Mouse (Mus musculus) liver, adult 2 months (tissue): ENCODE measurements around the gene Pum1. TPM values are rescaled to one million over a fixed set of nuclear protein-coding genes. Genes with fewer than 3 reads are reported as not detected.

ENCODE experiments used
- DNase-seq: peaks from one replicate; pipeline ENCODE4 v3.0.0-alpha.2; 2011; ENCODE audit warnings: low read depth, low spot score; ENCODE audit errors: extremely low read depth
- H3K27ac ChIP-seq: fragments of 200-500 bp; replicated peaks from 2 replicates; pipeline ENCODE4 v1.5.1; 2012; ENCODE audit warnings: low read depth, mild to moderate bottlenecking, control low read depth, inconsistent platforms, low read length; ENCODE audit not compliant: insufficient read depth
- H3K27me3 ChIP-seq: fragments of 200-500 bp; 2 replicates; pipeline ENCODE4 v1.6.1; 2012; ENCODE audit warnings: mild to moderate bottlenecking, moderate library complexity, low read length, inconsistent platforms; ENCODE audit not compliant: control insufficient read depth, insufficient read depth
- H3K36me3 ChIP-seq: fragments of 200-500 bp; 2 replicates; pipeline ENCODE4 v1.6.1; 2012; ENCODE audit warnings: low read length, inconsistent platforms; ENCODE audit not compliant: control insufficient read depth, insufficient read depth
- H3K4me1 ChIP-seq: fragments of 200-500 bp; 2 replicates; pipeline ENCODE4 v1.6.1; 2011; ENCODE audit warnings: low read length; ENCODE audit not compliant: control insufficient read depth, insufficient read depth
- H3K4me3 ChIP-seq: fragments of 200-500 bp; 2 replicates; pipeline ENCODE4 v1.5.1; 2011; ENCODE audit warnings: low read depth, mild to moderate bottlenecking, control low read depth, low read length, moderate library complexity; ENCODE audit not compliant: insufficient read depth
- H3K79me2 ChIP-seq: fragments of 200-500 bp; 2 replicates; pipeline ENCODE4 v1.6.1; 2012; ENCODE audit warnings: inconsistent platforms, mild to moderate bottlenecking, low read length, moderate library complexity; ENCODE audit not compliant: control insufficient read depth, insufficient read depth
- H3K9ac ChIP-seq: fragments of 200-500 bp; 2 replicates; pipeline ENCODE4 v1.6.1; 2012; ENCODE audit warnings: low read depth, mild to moderate bottlenecking, control low read depth, inconsistent platforms, low read length
- CTCF ChIP-seq: fragments of 200-500 bp; IDR thresholded peaks from 2 replicates; pipeline ENCODE4 v1.5.1; 2011; ENCODE audit warnings: low read depth, low read length, control low read depth
- POLR2A ChIP-seq: fragments of 200-500 bp; IDR thresholded peaks from 2 replicates; pipeline ENCODE4 v1.6.1; 2011; ENCODE audit warnings: low read length, control low read depth; ENCODE audit not compliant: insufficient read depth; ENCODE audit errors: extremely low read depth
- WGBS: fragments of 180-500 bp; shearing (Covaris S2); methylation state at CpG from one replicate; pipeline ENCODE4 v1.1.7; 2018; 5-methylcytosine and 5-hydroxymethylcytosine counted together
- polyA plus RNA-seq: library from polyadenylated mRNA; depleted of rRNA; stranded (reverse); fragments of >200 nt; gene quantifications from 2 replicates; pipeline ENCODE4 v1.2.3, GENCODE M21; 2012
- total RNA-seq: library from RNA; depleted of rRNA; stranded (reverse); fragments of >200 nt; gene quantifications from 2 replicates; pipeline ENCODE4 v1.2.3, GENCODE M21; 2014

Pum1 gene
- total and polyA plus RNA-seq, 2 experiments, result 25.4 to 30.3 TPM

GRCm38 (mm10) chr4:130719348-130719747 is 56.2 kb downstream of the Pum1 start:
- no peak for DNase-seq

GRCm38 (mm10) chr4:130722607-130723006 is 59.5 kb downstream of the Pum1 start:
- TF ChIP-seq POLR2A, result no peak
- no peak for TF ChIP-seq CTCF
- Histone ChIP-seq H3K9ac (no peak overlapping the region), H3K27ac (0 out of 2 replicates have a peak overlapping the region, but pooled peaks have one; percentile 41), H3K4me1 (peaks cover 24% of the 10 kb centered on the region), H3K27me3 (no peaks in the 10 kb centered on the region), H3K4me3 (no peak overlapping the region), H3K79me2 (peaks cover 55% of the 10 kb centered on the region), H3K36me3 (peaks cover 41% of the 10 kb centered on the region)
- 50% methylated on average over 1 of the region's 1 CpGs for WGBS
- DNase-seq, result no peak

More at GRCm38 (mm10) chr4:130719348-130719747, 56.2 kb downstream of the Pum1 start:
- peaks cover 42% of the 10 kb centered on the region for H3K4me1 ChIP-seq
- H3K79me2 ChIP-seq, result peaks cover 45% of the 10 kb centered on the region
- no peak overlapping the region for H3K27ac ChIP-seq
- no peak overlapping the region for H3K4me3 ChIP-seq
- TF ChIP-seq CTCF (no peak), POLR2A (no peak)
- no peaks in the 10 kb centered on the region for H3K27me3 ChIP-seq
- 92% methylated on average over 4 of the region's 4 CpGs for WGBS
- peaks cover 31% of the 10 kb centered on the region for H3K36me3 ChIP-seq
- no peak overlapping the region for H3K9ac ChIP-seq

- H3K4me3 ChIP-seq, result no peak overlapping the region
Measured at GRCm38 (mm10) chr4:130726118-130726517, 63.0 kb downstream of the Pum1 start.

GRCm38 (mm10) chr4:130735957-130736356 is 72.8 kb downstream of the Pum1 start:
- H3K4me3 ChIP-seq, result no peak overlapping the region
- H3K79me2 ChIP-seq, result peaks cover 29% of the 10 kb centered on the region
- H3K27me3 ChIP-seq, result no peaks in the 10 kb centered on the region
- TF ChIP-seq CTCF (no peak), POLR2A (no peak)
- H3K9ac ChIP-seq, result no peak overlapping the region
- peaks cover 15% of the 10 kb centered on the region for H3K36me3 ChIP-seq
- peaks cover 2% of the 10 kb centered on the region; the same call in 1 of the 2 replicates for H3K4me1 ChIP-seq
- peak; percentile 57 for DNase-seq
- WGBS, result 38% methylated on average over 4 of the region's 4 CpGs
- no peak overlapping the region for H3K27ac ChIP-seq

More at GRCm38 (mm10) chr4:130726118-130726517, 63.0 kb downstream of the Pum1 start:
- Histone ChIP-seq H3K9ac (no peak overlapping the region), H3K36me3 (peaks cover 47% of the 10 kb centered on the region), H3K27ac (no peak overlapping the region), H3K27me3 (no peaks in the 10 kb centered on the region), H3K79me2 (peaks cover 50% of the 10 kb centered on the region), H3K4me1 (peaks cover 17% of the 10 kb centered on the region)
- WGBS, result 71% methylated on average over 3 of the region's 3 CpGs
- TF ChIP-seq CTCF, result no peak
- no peak for TF ChIP-seq POLR2A
- no peak for DNase-seq

- no peak for TF ChIP-seq POLR2A
- TF ChIP-seq CTCF, result no peak
- DNase-seq, result peak; percentile 66
- no peak overlapping the region for H3K27ac ChIP-seq
- peaks cover 2% of the 10 kb centered on the region; the same call in 1 of the 2 replicates for H3K4me1 ChIP-seq
- H3K4me3 ChIP-seq, result no peak overlapping the region
- peaks cover 33% of the 10 kb centered on the region for H3K36me3 ChIP-seq
- no peaks in the 10 kb centered on the region for H3K27me3 ChIP-seq
- no peak overlapping the region for H3K9ac ChIP-seq
- peaks cover 28% of the 10 kb centered on the region for H3K79me2 ChIP-seq
- WGBS, result 58% methylated on average over 2 of the region's 2 CpGs
Measured at GRCm38 (mm10) chr4:130738527-130738926, 75.4 kb downstream of the Pum1 start.

GRCm38 (mm10) chr4:130744058-130744457 is 80.9 kb downstream of the Pum1 start:
- DNase-seq, result no peak

More at GRCm38 (mm10) chr4:130744058-130744457, 80.9 kb downstream of the Pum1 start:
- Histone ChIP-seq H3K79me2 (peaks cover 21% of the 10 kb centered on the region; the same call in 1 of the 2 replicates), H3K36me3 (peaks cover 63% of the 10 kb centered on the region), H3K27ac (no peak overlapping the region), H3K4me3 (no peak overlapping the region), H3K4me1 (peaks cover 4% of the 10 kb centered on the region; the same call in 1 of the 2 replicates), H3K9ac (no peak overlapping the region), H3K27me3 (no peaks in the 10 kb centered on the region)
- TF ChIP-seq POLR2A (no peak), CTCF (no peak)
- WGBS, result 85% methylated on average over 4 of the region's 4 CpGs
